In genomic region chr17:29358928-29359327, GRCm38 (mm10) we compare ENCODE assay signal across 15 mouse cellular contexts.
"Had no signal": no experiment of that assay in that cellular context is flagged by ENCODE, and none has a peak within 500 bp of the region (broad histone marks: within the 10 kb centered on the region; RNA-seq: fewer than 3 reads in every experiment).

No protein-coding gene starts in this region.

- H3K4me3 ChIP-seq: limb, embryonic 12.5 days; liver, embryonic 13.5 days; lung, embryonic 15.5 days; megakaryocyte, embryonic 14.5 days; midbrain, embryonic 15.5 days had no signal

- H3K36me3 ChIP-seq: limb, embryonic 12.5 days; liver, embryonic 13.5 days; lung, embryonic 15.5 days; midbrain, embryonic 15.5 days had no signal

- H3K4me2 ChIP-seq: limb, embryonic 12.5 days; liver, embryonic 13.5 days; lung, embryonic 15.5 days; midbrain, embryonic 15.5 days had no signal

- H3K9me3 ChIP-seq: limb, embryonic 12.5 days; liver, embryonic 13.5 days; lung, embryonic 15.5 days; megakaryocyte, embryonic 14.5 days; midbrain, embryonic 15.5 days had no signal

- H3K27me3 ChIP-seq: limb, embryonic 12.5 days; liver, embryonic 13.5 days; lung, embryonic 15.5 days; midbrain, embryonic 15.5 days had no signal

- ATAC-seq: intestine, postnatal 0 days; liver, postnatal 0 days; midbrain, embryonic 15.5 days had no signal

- H3K27ac ChIP-seq: limb, embryonic 12.5 days; liver, embryonic 13.5 days; lung, embryonic 15.5 days; macrophage; midbrain, embryonic 15.5 days; stomach, postnatal 0 days had no signal

- H3K9ac ChIP-seq: limb, embryonic 12.5 days; liver, embryonic 13.5 days; liver, postnatal 0 days; lung, embryonic 15.5 days; midbrain, embryonic 15.5 days had no signal

- DNase-seq: kidney, adult 8-10 months; kidney, postnatal 25 days; liver; liver, embryonic 13.5 days; liver, postnatal 0 days; lung, postnatal 14 days; thymus, adult 2 months; thymus, postnatal 25 days had no signal
